In the genomic region with DNA sequence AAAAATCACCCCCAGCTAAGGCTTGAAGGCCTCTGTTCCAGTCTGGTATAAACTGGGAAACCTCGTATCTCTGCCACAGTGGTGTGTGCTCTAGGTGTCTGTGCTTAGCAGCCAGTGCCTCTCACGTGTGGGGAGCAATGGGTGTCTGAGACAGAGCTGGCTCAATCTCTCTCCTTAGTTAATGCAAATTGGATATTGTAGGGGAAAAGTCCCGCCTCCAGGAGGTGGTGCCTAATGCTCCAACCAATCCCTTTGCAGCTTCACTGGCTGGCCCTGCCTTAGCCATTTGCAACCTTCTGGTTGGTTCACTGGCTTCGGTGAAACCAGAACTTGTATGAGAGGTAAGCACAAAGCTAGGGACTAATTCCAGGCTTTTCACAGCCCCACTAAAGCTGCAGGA, we compare ENCODE assay signal across 15 mouse cellular contexts. TPM values are rescaled to one million over a fixed set of nuclear protein-coding genes. Genes with fewer than 3 reads are reported as not detected.
DNase-seq lines count a peak whose midpoint lies in the region; ATAC-seq lines count a peak whose summit lies in the region.
"Had no signal": no experiment of that assay in that cellular context is flagged by ENCODE, and none has a peak within 500 bp of the region (broad histone marks: within the 10 kb centered on the region; RNA-seq: fewer than 3 reads in every experiment).

No protein-coding gene starts in this region.

- H3K9ac ChIP-seq in neural tube, embryonic 11.5 days (ENCODE audit: low read length): no peak overlapping the region
- no peak overlapping the region for H3K9ac ChIP-seq in forebrain, embryonic 12.5 days
- H3K9ac ChIP-seq: heart, embryonic 12.5 days had no signal

- 26% methylated on average over 4 of the region's 4 CpGs for WGBS in neural tube, embryonic 11.5 days
- WGBS in forebrain, embryonic 12.5 days: 37% methylated on average over 4 of the region's 4 CpGs

- no peak overlapping the region for H3K4me3 ChIP-seq in neural tube, embryonic 11.5 days (ENCODE audit: low read depth, low read length)
- H3K4me3 ChIP-seq in forebrain, embryonic 12.5 days (replicated peaks): no peak overlapping the region
- H3K4me3 ChIP-seq: heart, embryonic 12.5 days; myocyte had no signal

- ATAC-seq in neural tube, embryonic 11.5 days (ENCODE audit: insufficient read depth, low FRiP score, low TSS enrichment): no peak
- peak; percentile 79 for ATAC-seq in forebrain, embryonic 12.5 days (ENCODE audit: low FRiP score)
- ATAC-seq: activated CD4-positive, CD25-positive, alpha-beta regulatory T cell, adult 4 months; inflammation-experienced regulatory T-cells, adult 6 months had no signal

- DNase-seq in heart, adult 11 months: peak; percentile 42
- DNase-seq in heart, postnatal 10 days: no peak
- DNase-seq in neural tube, embryonic 11.5 days (ENCODE audit: low spot score): peak; percentile 42
- no peak for DNase-seq in neural tube, embryonic 10.5 days (ENCODE audit: extremely low spot score, low spot score)
- DNase-seq in T-cell, adult 2 months (ENCODE audit: low spot score): no peak
- no peak for DNase-seq in thymus, postnatal 25 days
- no peak for DNase-seq in frontal cortex, postnatal 36 days (ENCODE audit: low spot score in 2 of 2)
- DNase-seq: left cerebral cortex, postnatal 4 days; lung, postnatal 14 days had no signal

- no peaks in the 10 kb centered on the region for H3K36me3 ChIP-seq in neural tube, embryonic 11.5 days (ENCODE audit: control insufficient read depth, insufficient read depth, low read length)
- no peaks in the 10 kb centered on the region for H3K36me3 ChIP-seq in forebrain, embryonic 12.5 days (replicated peaks)
- H3K36me3 ChIP-seq: heart, embryonic 12.5 days had no signal

- 0 out of 2 replicates have a peak, but pooled peaks cover 3% of the 10 kb centered on the region for H3K27me3 ChIP-seq in neural tube, embryonic 11.5 days (ENCODE audit: control insufficient read depth, insufficient read depth, low read length)
- peaks cover 6% of the 10 kb centered on the region; the same call in 1 of the 2 replicates for H3K27me3 ChIP-seq in forebrain, embryonic 12.5 days

- H3K27ac ChIP-seq in neural tube, embryonic 11.5 days (ENCODE audit: low read depth, low read length): no peak overlapping the region
- H3K27ac ChIP-seq in forebrain, embryonic 12.5 days: 0 out of 2 replicates have a peak overlapping the region, but pooled peaks have one; percentile 0

- intact Hi-C loops in heart, postnatal 10 days (cut with DNase I): no loop called here

- H3K9me3 ChIP-seq in neural tube, embryonic 11.5 days (ENCODE audit: control insufficient read depth, low read length): no peaks in the 10 kb centered on the region
- no peaks in the 10 kb centered on the region for H3K9me3 ChIP-seq in forebrain, embryonic 12.5 days
- H3K9me3 ChIP-seq: heart, embryonic 12.5 days had no signal

- no peaks in the 10 kb centered on the region for H3K4me1 ChIP-seq in neural tube, embryonic 11.5 days (ENCODE audit: control insufficient read depth, insufficient read depth, low read length)
- peaks cover 16% of the 10 kb centered on the region; the same call in 1 of the 2 replicates for H3K4me1 ChIP-seq in forebrain, embryonic 12.5 days
- H3K4me1 ChIP-seq: heart, embryonic 12.5 days had no signal

- H3K4me2 ChIP-seq in neural tube, embryonic 11.5 days (ENCODE audit: low read depth): no peak overlapping the region
- H3K4me2 ChIP-seq in forebrain, embryonic 12.5 days: no peak overlapping the region
- H3K4me2 ChIP-seq: heart, embryonic 12.5 days had no signal

RNA-seq across cellular contexts. Expression of a gene that starts 43.9 kb away (rescaled TPM):
- total RNA-seq in heart, postnatal 10 days (2021): not detected
- 1.9 and 2.2 TPM in 2 replicates for polyA plus RNA-seq in neural tube, embryonic 11.5 days (2014; fragmentation: Nextera tagmentation; extraction: Ambion mirVana)
- polyA plus RNA-seq in forebrain, embryonic 12.5 days (2016; fragmentation: Nextera tagmentation; extraction: Ambion mirVana): 9.6 and 11.0 TPM in 2 replicates
- total RNA-seq: common myeloid progenitor, adult 5-6 weeks had no signal
- polyA plus RNA-seq: activated CD4-positive, CD25-positive, alpha-beta regulatory T cell, adult 4 months; heart, embryonic 12.5 days; inflammation-experienced regulatory T-cells, adult 6 months; myocyte had no signal

Comparison
In these comparisons a context has a peak if more than half of its experiments do, and no peak if none do; other contexts are left out.
1. DNase-seq: peak in heart, adult 11 months (single experiment) and neural tube, embryonic 11.5 days (single experiment); none in heart, postnatal 10 days (0 of 2), neural tube, embryonic 10.5 days (single experiment), T-cell, adult 2 months (single experiment), thymus, postnatal 25 days (single experiment) and frontal cortex, postnatal 36 days (0 of 2).